Mouse (Mus musculus) testis, adult 10 weeks (tissue): Measurements from ENCODE around the gene Myh13. TPM values are rescaled to one million over a fixed set of nuclear protein-coding genes. Genes with fewer than 3 reads are reported as not detected.

Experiments used
- polyA plus RNA-seq: library from polyadenylated mRNA; stranded (reverse); fragments of 350-450 nt; fragmentation: Illumina TruSeq; extraction: RNeasy Lipid Tissue Mini Kit (QIAGEN cat#74804); gene quantifications from one replicate; pipeline ENCODE4 v1.2.3, GENCODE M21; 2014; ENCODE audit warnings: low read depth, low replicate concordance

Gene Myh13
- polyA plus RNA-seq: 0.08 TPM

GRCm38 (mm10) chr11:67321358-67321757 is at the start of gene Myh13:
TSS of gene Myh13 (plus strand) at chr11:67321658.

GRCm38 (mm10) chr11:67276601-67277174 is 44.8 kb upstream of the Myh13 start, which contains the start of gene Myh8:
TSS of gene Myh8 (plus strand) at chr11:67277124.

Other genes starting within 250 kb of the Myh13 start
- gene Myh3, start 243.4 kb upstream of the Myh13 start, polyA plus RNA-seq: 0.04 TPM
- gene Myh2, start 150.6 kb upstream of the Myh13 start, polyA plus RNA-seq: not detected
- gene Myh1, start 121.6 kb upstream of the Myh13 start, polyA plus RNA-seq: 0.42 TPM
- gene Myh4, start 83.6 kb upstream of the Myh13 start, polyA plus RNA-seq: not detected
- not detected for gene Myh8, start 44.5 kb upstream of the Myh13 start, polyA plus RNA-seq
- 15.4 TPM for gene Gas7, start 133.8 kb downstream of the Myh13 start, polyA plus RNA-seq